Mouse (Mus musculus): ENCODE data around the gene Slc36a1.

Gene Slc36a1

DNA sequence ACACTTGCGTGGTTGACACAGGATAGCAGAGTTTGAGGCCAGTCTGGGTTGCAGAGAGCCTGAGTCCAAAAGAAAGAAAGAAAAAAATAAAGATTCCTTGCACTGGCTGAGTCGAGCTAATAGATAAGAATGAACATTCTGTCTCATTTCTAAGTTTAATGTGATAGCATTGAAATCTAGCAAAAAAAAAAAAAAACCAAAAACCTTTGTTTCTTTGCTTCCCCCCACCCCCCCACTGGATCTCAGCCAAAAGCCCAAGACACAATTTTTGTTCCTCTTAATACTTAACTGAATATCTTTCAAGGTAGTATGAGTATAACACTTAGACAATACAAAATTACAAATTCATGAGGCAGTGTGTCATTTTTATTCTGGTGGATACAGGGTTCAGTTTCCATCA, 4.9 kb downstream of the Slc36a1 start:
- no peak for DNase-seq (ENCODE audit: low spot score in 2 of 2)

- no peak for DNase-seq (ENCODE audit: low spot score in 2 of 2)
Measured at GRCm38 (mm10) chr11:55209626-55210353, 5.6 kb downstream of the Slc36a1 start.

DNA sequence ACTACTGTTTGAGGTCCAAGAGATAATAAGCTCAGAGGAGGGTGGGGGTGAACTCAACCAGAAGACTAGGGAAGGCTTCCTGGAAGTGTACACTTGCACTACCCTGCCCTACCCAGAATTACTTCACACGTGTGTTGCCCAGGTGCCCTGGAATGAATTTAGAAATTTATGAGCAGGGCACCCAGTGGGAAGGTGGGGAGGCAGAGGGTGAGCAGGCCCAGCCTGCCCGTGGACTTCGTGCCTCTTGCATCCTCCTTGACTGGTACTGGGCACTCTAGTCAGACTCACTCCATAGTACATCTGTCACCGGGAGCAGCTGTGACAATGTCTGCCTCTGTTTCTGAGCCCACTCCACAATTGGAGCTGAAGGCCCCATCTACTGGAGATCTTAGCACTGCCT, 9.4 kb downstream of the Slc36a1 start:
- no peak for DNase-seq (ENCODE audit: low spot score in 2 of 2)

DNA sequence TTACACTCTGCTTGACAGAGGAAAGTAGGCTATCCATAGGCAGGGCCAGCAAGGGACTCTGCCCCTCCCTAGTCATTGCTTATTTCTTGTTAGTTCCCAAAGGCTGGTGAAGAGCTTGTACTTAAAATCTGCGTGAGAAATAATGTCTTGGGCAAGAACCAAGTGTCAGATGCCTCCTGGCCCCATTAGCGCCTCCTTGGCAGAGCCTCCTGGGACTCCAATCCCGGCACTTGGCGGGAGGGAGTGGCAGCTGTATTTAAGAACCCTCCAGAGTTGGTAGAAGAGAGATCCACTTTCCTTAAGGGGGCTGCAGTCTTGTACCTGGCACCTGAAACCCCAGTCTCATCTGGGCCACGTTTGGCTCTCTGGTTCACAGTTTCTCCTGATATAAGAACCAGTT, 10.0 kb downstream of the Slc36a1 start:
- no peak for DNase-seq (ENCODE audit: low spot score in 2 of 2)

DNA sequence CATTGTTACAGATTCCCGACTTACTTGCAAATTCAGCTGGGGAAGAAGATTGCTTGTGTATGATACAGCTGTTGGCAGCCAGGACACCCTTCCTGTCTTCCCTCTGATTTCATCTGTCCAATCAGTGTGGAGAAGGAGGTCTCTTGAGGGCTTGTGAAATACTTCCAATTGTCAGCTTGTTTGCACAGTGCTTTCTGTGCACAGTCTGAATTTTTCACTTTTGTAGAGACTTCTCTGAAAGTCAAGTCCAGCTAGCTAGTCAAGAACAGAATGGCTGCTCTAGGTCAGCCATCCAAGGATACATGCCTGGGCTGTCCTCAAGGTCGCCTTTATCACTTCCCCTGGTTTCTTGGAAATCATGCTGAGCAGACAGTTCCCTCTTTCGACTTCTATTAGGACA, 10.8 kb downstream of the Slc36a1 start:
- DNase-seq (ENCODE audit: low spot score in 2 of 2): no peak

DNA sequence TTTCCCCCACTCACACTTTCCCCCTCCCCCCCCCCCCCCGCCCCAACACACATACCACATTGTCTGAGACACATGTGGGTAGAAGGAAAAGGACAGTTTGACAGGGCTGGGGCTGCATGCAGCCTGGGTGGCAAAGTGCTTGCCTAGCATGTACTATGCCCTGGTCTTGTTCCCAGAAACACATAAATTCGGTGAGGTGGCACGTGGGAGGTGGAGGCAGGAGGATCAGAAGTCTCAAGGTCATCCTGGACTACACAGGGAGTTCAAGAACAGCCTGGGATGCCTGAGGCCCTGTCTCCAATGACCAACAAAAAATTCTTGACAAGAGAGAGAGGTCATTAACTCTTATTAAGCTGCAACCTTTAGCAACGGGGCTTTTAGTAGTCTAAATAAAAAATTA, 11.9 kb downstream of the Slc36a1 start:
- DNase-seq (ENCODE audit: low spot score in 2 of 2): no peak

DNA sequence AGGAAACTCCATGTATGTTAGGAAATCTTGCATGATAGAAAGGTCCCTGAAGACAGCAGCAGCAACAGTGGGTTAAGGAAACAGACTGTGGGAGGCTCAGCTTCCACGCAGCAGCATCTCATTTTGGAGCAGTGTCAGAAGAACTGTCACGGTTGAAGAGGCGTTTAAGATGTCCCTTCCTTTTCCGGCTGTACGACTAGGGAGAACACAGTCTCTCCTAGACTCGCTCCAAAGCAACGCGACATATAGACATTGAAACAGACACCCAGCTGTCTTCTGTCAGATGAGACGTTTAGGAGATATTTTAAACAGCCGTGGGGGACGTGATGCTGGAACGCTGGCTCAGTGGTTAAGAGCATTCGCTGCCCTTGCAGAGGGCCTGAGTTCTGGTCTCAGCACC, 12.7 kb downstream of the Slc36a1 start:
- DNase-seq (ENCODE audit: low spot score in 2 of 2): peak; percentile 40 to 75

- no peak for DNase-seq (ENCODE audit: low spot score in 2 of 2)
Measured at GRCm38 (mm10) chr11:55217418-55217817, 13.3 kb downstream of the Slc36a1 start.

GRCm38 (mm10) chr11:55217880-55218279, 13.7 kb downstream of the Slc36a1 start:
- DNase-seq (ENCODE audit: low spot score in 2 of 2): peak in 1 of 2 experiments; percentile 18

GRCm38 (mm10) chr11:55218473-55218872, 14.3 kb downstream of the Slc36a1 start:
- DNase-seq (ENCODE audit: low spot score in 2 of 2): no peak

DNA sequence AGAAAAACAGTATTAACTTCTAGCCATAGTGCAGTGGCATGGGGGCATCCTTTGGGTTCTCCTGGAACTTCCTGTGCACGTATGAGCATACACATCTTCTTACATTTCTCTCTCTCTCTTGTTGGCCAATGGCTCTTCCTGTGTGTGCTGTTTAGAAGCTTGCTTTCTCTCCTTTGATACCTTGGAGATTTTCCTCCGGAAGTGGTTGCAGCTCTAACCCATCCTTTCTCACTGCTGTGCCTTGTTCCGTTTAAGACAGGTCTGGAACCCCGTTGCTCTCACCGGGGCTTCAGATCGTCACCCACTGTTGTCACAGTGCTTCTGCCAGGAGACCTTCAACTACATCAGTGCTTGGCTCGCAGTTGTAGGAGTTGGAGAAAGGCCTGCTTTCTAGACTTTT, 17.2 kb downstream of the Slc36a1 start:
- DNase-seq (ENCODE audit: low spot score in 2 of 2): no peak

- DNase-seq (ENCODE audit: low spot score in 2 of 2): no peak
Measured at GRCm38 (mm10) chr11:55231034-55231433, 26.9 kb downstream of the Slc36a1 start.

DNA sequence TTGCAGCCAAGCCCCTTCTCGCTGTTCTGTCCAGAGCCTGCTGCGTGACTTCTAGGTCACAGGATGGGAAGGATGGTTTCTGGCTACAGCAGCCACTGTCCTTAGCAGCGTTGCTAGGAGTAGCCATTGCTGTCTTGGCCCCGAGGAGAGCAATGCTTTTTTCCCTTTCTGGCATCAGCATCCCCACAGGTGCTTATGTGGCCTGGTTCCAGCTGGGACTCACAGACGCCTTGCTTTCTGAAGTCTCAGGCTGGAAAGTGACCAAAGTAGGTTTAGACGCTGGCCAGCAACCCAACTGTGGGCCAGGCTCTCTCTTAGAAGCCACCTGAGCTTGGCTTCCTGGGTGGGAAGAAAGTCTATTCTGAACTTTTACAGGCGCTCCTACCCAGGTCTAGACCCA, 30.1 kb downstream of the Slc36a1 start:
- no peak for DNase-seq (ENCODE audit: low spot score in 2 of 2)

- no peak for DNase-seq (ENCODE audit: low spot score in 2 of 2)
Measured at GRCm38 (mm10) chr11:55234791-55235190, 30.6 kb downstream of the Slc36a1 start.

GRCm38 (mm10) chr11:55236815-55237214, 32.7 kb downstream of the Slc36a1 start:
- no peak for DNase-seq (ENCODE audit: low spot score in 2 of 2)

DNA sequence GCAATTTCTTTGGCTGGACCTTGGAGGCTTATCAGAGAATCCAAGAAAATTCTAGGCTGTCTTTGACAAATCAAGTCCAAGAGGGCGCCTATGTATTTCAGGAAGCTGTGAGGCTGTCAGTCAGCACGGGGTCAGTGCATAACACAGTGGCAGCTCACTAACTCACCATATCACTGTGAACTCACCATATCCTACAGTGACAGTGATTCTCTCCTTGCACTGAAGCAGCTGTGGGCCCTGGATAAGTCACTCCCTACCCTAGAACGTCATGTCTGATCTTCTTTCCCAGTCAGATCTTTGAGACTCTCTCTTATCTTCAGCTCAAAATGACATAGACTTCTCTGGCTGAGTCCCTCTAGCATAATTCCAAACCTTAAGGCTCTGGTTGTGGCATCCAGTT, 35.3 kb downstream of the Slc36a1 start:
- no peak for DNase-seq (ENCODE audit: low spot score in 2 of 2)

- DNase-seq (ENCODE audit: low spot score in 2 of 2): peak; percentile 71 to 78
Measured at GRCm38 (mm10) chr11:55240556-55240955, 36.4 kb downstream of the Slc36a1 start.

GRCm38 (mm10) chr11:55250527-55250926, 46.4 kb downstream of the Slc36a1 start:
- DNase-seq (ENCODE audit: low spot score in 2 of 2): no peak

DNA sequence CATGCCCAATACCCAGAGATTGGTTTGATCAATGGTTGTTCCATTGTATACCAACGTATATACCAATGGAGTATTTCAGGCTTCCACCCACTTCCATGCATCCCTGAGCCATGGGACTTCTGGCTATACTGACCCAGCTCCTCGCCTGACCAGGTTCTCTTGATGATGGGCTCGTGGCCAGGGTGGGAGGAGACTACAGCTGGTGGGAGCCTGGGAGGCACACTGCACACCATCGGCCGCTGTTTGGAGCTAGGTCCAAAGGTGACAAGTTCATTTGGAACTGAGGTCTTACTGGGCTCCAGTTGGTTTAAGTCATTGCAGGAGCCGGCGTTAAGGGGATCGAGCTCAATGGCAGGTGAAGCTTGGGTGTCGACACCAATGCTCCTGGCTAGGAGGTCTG, 49.2 kb downstream of the Slc36a1 start:
- no peak for DNase-seq (ENCODE audit: low spot score in 2 of 2)

- no peak for DNase-seq (ENCODE audit: low spot score in 2 of 2)
Measured at GRCm38 (mm10) chr11:55261105-55261504, 57.0 kb downstream of the Slc36a1 start.

- DNase-seq (ENCODE audit: low spot score in 2 of 2): no peak
Measured at GRCm38 (mm10) chr11:55262000-55262399, 57.9 kb downstream of the Slc36a1 start.

GRCm38 (mm10) chr11:55264318-55264717, 60.2 kb downstream of the Slc36a1 start:
- no peak for DNase-seq (ENCODE audit: low spot score in 2 of 2)

DNA sequence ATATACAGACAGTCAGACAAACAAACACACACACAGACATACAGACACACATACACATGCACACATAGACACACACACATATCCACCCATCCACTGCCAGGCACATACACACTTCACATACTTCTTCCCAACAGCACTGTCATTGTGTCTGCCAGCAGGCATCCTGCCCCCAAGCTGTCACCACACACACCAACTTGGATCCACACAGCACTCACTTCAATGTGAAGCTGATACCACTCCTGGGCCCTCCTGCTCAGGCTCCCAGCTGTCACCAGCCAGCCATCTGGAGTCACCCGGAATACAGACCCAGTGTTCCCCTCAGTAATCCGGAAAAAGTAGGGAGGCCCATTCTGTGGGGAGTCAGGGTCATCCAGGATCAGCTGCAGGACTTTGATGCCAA, 61.5 kb downstream of the Slc36a1 start:
- no peak for DNase-seq (ENCODE audit: low spot score in 2 of 2)

DNA sequence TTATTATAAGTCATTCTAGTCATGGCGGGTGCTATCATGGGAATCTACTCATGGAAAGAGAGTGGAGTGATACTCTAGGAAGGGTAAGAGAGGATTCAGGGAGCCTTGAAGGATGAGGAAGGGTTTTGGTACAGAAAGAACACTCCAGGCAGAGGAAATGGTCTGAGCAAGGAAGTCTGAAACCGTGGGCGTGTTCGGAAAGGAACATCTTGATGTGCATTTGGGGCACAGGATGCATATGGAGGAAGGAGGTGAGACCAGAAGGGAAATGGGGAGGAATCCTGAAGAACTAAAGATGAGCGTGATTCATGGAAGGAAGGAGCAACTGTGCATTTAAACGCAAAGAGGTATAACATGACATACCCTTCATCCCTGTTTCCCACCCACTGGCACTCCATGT, 64.4 kb downstream of the Slc36a1 start:
- DNase-seq (ENCODE audit: low spot score in 2 of 2): peak in 1 of 2 experiments; percentile 6

All from right cerebral cortex, postnatal 36 days (tissue).